Mouse (Mus musculus): ENCODE data around the gene Cd38.

GRCm38 (mm10) chr5:43848275-43848674, 20.1 kb upstream of the Cd38 start:
- TF ChIP-seq CTCF (IDR thresholded peaks at IDR 0.05; ENCODE audit: low read depth) (no peak), EP300 (IDR thresholded peaks at IDR 0.05; ENCODE audit: low read depth) (no peak)
